Mouse (Mus musculus) granulocyte monocyte progenitor cell, adult 5-6 weeks (primary cell): ENCODE data around the gene Atp1a2. TPM values are rescaled to one million over a fixed set of nuclear protein-coding genes. Genes with fewer than 3 reads are reported as not detected.

ENCODE experiments used
- ATAC-seq: replicated peaks from 2 replicates; pipeline ENCODE4 v1.8.0; 2016; ENCODE audit warnings: mild to moderate bottlenecking, moderate TSS enrichment, inconsistent platforms; ENCODE audit not compliant: poor library complexity, severe bottlenecking
- total RNA-seq, 2 experiments: library from RNA; stranded (forward) in 1 of 2; stranded (reverse) in 1 of 2; fragments of 200-712, 200-1000 nt in 1 of 2; fragments of >200 nt in 1 of 2; fragmentation: Nextera tagmentation in 1 of 2; gene quantifications; 2 replicates each; pipeline ENCODE4 v1.2.3; 2014 to 2017

The Atp1a2 gene
- total RNA-seq, 2 experiments from 2014 or later = not detected

GRCm38 (mm10) chr1:172307936-172308335 is 10.1 kb upstream of the Atp1a2 start:
- ATAC-seq = 0 out of 2 replicates have a peak, but pooled peaks have one; percentile 0

- no peak for ATAC-seq
Measured at GRCm38 (mm10) chr1:172306885-172307284, 9.0 kb upstream of the Atp1a2 start.

- ATAC-seq = peak; percentile 38
Measured at GRCm38 (mm10) chr1:172306196-172306595, 8.3 kb upstream of the Atp1a2 start.

- ATAC-seq = no peak
Measured at GRCm38 (mm10) chr1:172305635-172306034, 7.8 kb upstream of the Atp1a2 start.

- no peak for ATAC-seq
Measured at GRCm38 (mm10) chr1:172305153-172305552, 7.3 kb upstream of the Atp1a2 start.

- ATAC-seq = peak; percentile 38
Measured at GRCm38 (mm10) chr1:172304443-172304842, 6.6 kb upstream of the Atp1a2 start.

- ATAC-seq = 0 out of 2 replicates have a peak, but pooled peaks have one; percentile 13
Measured at GRCm38 (mm10) chr1:172302851-172303250, 5.0 kb upstream of the Atp1a2 start.

GRCm38 (mm10) chr1:172302311-172302710 is 4.4 kb upstream of the Atp1a2 start:
- ATAC-seq = peak; percentile 23; the same call in 1 of the 2 replicates

- no peak for ATAC-seq
Measured at GRCm38 (mm10) chr1:172301180-172301579, 3.3 kb upstream of the Atp1a2 start.

- ATAC-seq = no peak
Measured at GRCm38 (mm10) chr1:172300247-172300646, 2.4 kb upstream of the Atp1a2 start.

- no peak for ATAC-seq
Measured at GRCm38 (mm10) chr1:172299528-172299927, 1.7 kb upstream of the Atp1a2 start.

GRCm38 (mm10) chr1:172296816-172297510 is 901 bp downstream of the Atp1a2 start:
- ATAC-seq = no peak

- ATAC-seq = no peak
Measured at GRCm38 (mm10) chr1:172295751-172296197, 2.1 kb downstream of the Atp1a2 start.

GRCm38 (mm10) chr1:172293449-172293848 is 4.4 kb downstream of the Atp1a2 start:
- no peak for ATAC-seq

- ATAC-seq = no peak
Measured at GRCm38 (mm10) chr1:172292880-172293279, 5.0 kb downstream of the Atp1a2 start.

- no peak for ATAC-seq
Measured at GRCm38 (mm10) chr1:172289617-172289946, 8.3 kb downstream of the Atp1a2 start.

GRCm38 (mm10) chr1:172288900-172289616 is 8.8 kb downstream of the Atp1a2 start:
- no peak for ATAC-seq

- no peak for ATAC-seq
Measured at GRCm38 (mm10) chr1:172286740-172287139, 11.1 kb downstream of the Atp1a2 start.

- ATAC-seq = no peak
Measured at GRCm38 (mm10) chr1:172284221-172284620, 13.6 kb downstream of the Atp1a2 start.

GRCm38 (mm10) chr1:172283073-172283472 is 14.8 kb downstream of the Atp1a2 start:
- no peak for ATAC-seq

GRCm38 (mm10) chr1:172281522-172282254 is 16.2 kb downstream of the Atp1a2 start:
- ATAC-seq = no peak
